ENCODE assay signal across 8 mouse cellular contexts in the genomic region with DNA sequence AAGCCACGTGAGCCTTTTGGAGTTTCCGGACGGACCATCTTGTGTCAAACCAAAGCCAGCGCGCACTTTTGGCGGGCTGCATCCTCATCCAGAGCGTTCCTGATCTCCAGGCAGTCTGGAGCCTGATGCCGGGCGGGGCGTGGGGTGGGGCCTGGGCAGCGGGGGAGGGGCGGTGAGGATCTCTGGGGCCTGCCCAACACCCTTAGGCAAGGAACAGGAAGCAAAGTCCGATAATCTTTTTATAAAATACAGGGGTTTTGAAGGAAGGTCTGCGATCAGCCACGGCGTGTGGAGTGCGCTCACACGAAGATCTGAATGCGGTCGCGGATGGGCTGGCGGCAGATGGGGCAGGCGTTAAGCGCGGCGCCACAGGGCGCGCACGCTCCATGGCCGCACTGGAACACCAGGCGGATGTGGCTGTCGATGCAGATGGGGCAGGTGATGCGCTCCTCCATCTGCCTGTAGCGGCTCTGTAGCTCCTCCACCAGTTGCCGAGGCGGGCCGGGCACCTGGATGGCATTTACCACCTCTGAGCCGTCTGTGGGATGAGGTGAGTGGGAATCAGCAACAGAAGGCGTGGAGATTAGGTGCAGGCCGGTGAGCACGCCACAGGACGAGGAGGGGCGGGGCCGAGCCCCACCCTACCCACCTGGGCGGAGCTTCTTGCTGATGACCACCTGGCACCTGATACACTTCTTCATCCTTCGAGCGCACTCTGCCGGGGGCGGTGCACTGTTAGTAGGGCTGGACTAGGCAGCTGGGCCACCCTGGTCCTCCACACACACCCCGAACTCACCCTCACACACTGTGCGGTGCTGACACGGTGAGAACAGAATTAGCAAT. TPM values are rescaled to one million over a fixed set of nuclear protein-coding genes. Genes with fewer than 3 reads are reported as not detected.
DNase-seq lines count a peak whose midpoint lies in the region; ATAC-seq and TF ChIP-seq lines count a peak whose summit lies in the region.

No protein-coding gene starts in this region.

- peak overlapping the region; percentile 93 for H3K4me2 ChIP-seq in limb, embryonic 13.5 days (replicated peaks)
- peak overlapping the region; percentile 72 for H3K4me2 ChIP-seq in midbrain, embryonic 11.5 days

- WGBS in limb, embryonic 13.5 days, result under 1% methylated on average over 52 of the region's 52 CpGs
- WGBS in midbrain, embryonic 11.5 days, result 1% methylated on average over 52 of the region's 52 CpGs
- 7% methylated on average over 52 of the region's 52 CpGs for WGBS in thymus, adult 2 months

- peak; percentile 41 for ATAC-seq in limb, embryonic 13.5 days (ENCODE audit: low FRiP score, low read depth)
- peak; percentile 47 for ATAC-seq in midbrain, embryonic 11.5 days (ENCODE audit: low FRiP score)

- peaks cover 68% of the 10 kb centered on the region for H3K36me3 ChIP-seq in E14TG2a.4 (ENCODE audit: insufficient read depth, low read length)
- H3K36me3 ChIP-seq in limb, embryonic 13.5 days, result peaks cover 67% of the 10 kb centered on the region
- peaks cover 10% of the 10 kb centered on the region for H3K36me3 ChIP-seq in midbrain, embryonic 11.5 days (ENCODE audit: control insufficient read depth, insufficient read depth, low read length)
- H3K36me3 ChIP-seq in thymus, adult 2 months (ENCODE audit: control insufficient read depth, insufficient read depth, low read length), result peaks cover 14% of the 10 kb centered on the region

- H3K4me1 ChIP-seq in E14TG2a.4 (replicated peaks; ENCODE audit: low read depth, low read length), result peaks cover 85% of the 10 kb centered on the region
- H3K4me1 ChIP-seq in limb, embryonic 13.5 days, result peaks cover 40% of the 10 kb centered on the region
- peaks cover 23% of the 10 kb centered on the region for H3K4me1 ChIP-seq in midbrain, embryonic 11.5 days (ENCODE audit: control insufficient read depth, insufficient read depth, low read length)
- H3K4me1 ChIP-seq in thymus, adult 2 months (replicated peaks; ENCODE audit: control insufficient read depth, insufficient read depth, low read length), result peaks cover 24% of the 10 kb centered on the region

- intact Hi-C loops in heart, postnatal 10 days (cut with DNase I), result no loop called here

- TF ChIP-seq CTCF in E14TG2a.4 (conservative IDR thresholded peaks at IDR 0.05; ENCODE audit: low read length), result no peak
- TF ChIP-seq CTCF in thymus, adult 2 months (IDR thresholded peaks at IDR 0.05; ENCODE audit: borderline replicate concordance, control insufficient read depth, extremely low read depth, insufficient read depth, low read length, poor library complexity), result 0 out of 2 replicates have a peak, but pooled peaks have one; percentile 18

- TF ChIP-seq POLR2A in thymus, adult 2 months (IDR thresholded peaks at IDR 0.05; ENCODE audit: control insufficient read depth, extremely low read depth, insufficient read depth, low read length, poor library complexity), result no peak

- peaks cover 27% of the 10 kb centered on the region for H3K27me3 ChIP-seq in E14TG2a.4 (ENCODE audit: insufficient read depth, low read length)
- H3K27me3 ChIP-seq in limb, embryonic 13.5 days, result peaks cover 63% of the 10 kb centered on the region
- H3K27me3 ChIP-seq in midbrain, embryonic 11.5 days (ENCODE audit: control insufficient read depth, insufficient read depth, low read length), result peaks cover 55% of the 10 kb centered on the region
- peaks cover 18% of the 10 kb centered on the region for H3K27me3 ChIP-seq in thymus, adult 2 months (ENCODE audit: control insufficient read depth, insufficient read depth, low read length)

- DNase-seq in 3T3-L1 (ENCODE audit: low read depth, low spot score), result peak; percentile 41
- DNase-seq in embryo, embryonic 10.5 days (ENCODE audit: low spot score), result peak; percentile 69
- DNase-seq in heart, postnatal 10 days, result peak; percentile 68 to 72
- DNase-seq in midbrain, embryonic 11.5 days (ENCODE audit: low spot score, missing footprints), result peak; percentile 93
- peak; percentile 55 for DNase-seq in thymus, adult 2 months
- no peak for DNase-seq in frontal cortex, postnatal 10 days (ENCODE audit: low spot score in 2 of 2)

- H3K27ac ChIP-seq in limb, embryonic 13.5 days, result no peak overlapping the region
- no peak overlapping the region for H3K27ac ChIP-seq in midbrain, embryonic 11.5 days (ENCODE audit: low read depth, low read length)
- no peak overlapping the region for H3K27ac ChIP-seq in thymus, adult 2 months (ENCODE audit: control insufficient read depth, insufficient read depth, low read length)

- peak overlapping the region; percentile 80 for H3K4me3 ChIP-seq in E14TG2a.4 (replicated peaks; ENCODE audit: low read length)
- H3K4me3 ChIP-seq in limb, embryonic 13.5 days, result peak overlapping the region; percentile 55
- H3K4me3 ChIP-seq in midbrain, embryonic 11.5 days (ENCODE audit: low read depth, low read length), result peak overlapping the region; percentile 34
- H3K4me3 ChIP-seq in thymus, adult 2 months (ENCODE audit: control insufficient read depth, insufficient read depth, low read length), result peak overlapping the region; percentile 34

- H3K9ac ChIP-seq in limb, embryonic 13.5 days, result peak overlapping the region; percentile 75
- peak overlapping the region; percentile 29; the same call in 1 of the 2 replicates for H3K9ac ChIP-seq in midbrain, embryonic 11.5 days (ENCODE audit: low read length)

- H3K9me3 ChIP-seq in E14TG2a.4 (ENCODE audit: low read length), result no peaks in the 10 kb centered on the region
- H3K9me3 ChIP-seq in limb, embryonic 13.5 days, result no peaks in the 10 kb centered on the region
- no peaks in the 10 kb centered on the region for H3K9me3 ChIP-seq in midbrain, embryonic 11.5 days (ENCODE audit: control insufficient read depth, low read length)

RNA-seq across cellular contexts. Expression of a gene that starts 1.5 kb away (rescaled TPM):
- 10 to 100 TPM; 24.9 to 25.9 TPM for total RNA-seq in heart, postnatal 10 days (2021)
- polyA plus RNA-seq in limb, embryonic 13.5 days (2015; fragmentation: Nextera tagmentation; extraction: Ambion mirVana), result 17.1 and 19.1 TPM in 2 replicates
- polyA plus RNA-seq in midbrain, embryonic 11.5 days (2014; fragmentation: Nextera tagmentation; extraction: Ambion mirVana), result 2.5 and 4.1 TPM in 2 replicates
- 17.0 and 17.8 TPM in 2 replicates for polyA plus RNA-seq in thymus, adult 2 months (2012; rRNA removed)

RNA-seq across cellular contexts. Expression of a gene that starts 9.5 kb away (rescaled TPM):
- total RNA-seq in heart, postnatal 10 days (2021), result not detected
- not detected in 2 replicates for polyA plus RNA-seq in limb, embryonic 13.5 days (2015; fragmentation: Nextera tagmentation; extraction: Ambion mirVana)
- polyA plus RNA-seq in midbrain, embryonic 11.5 days (2014; fragmentation: Nextera tagmentation; extraction: Ambion mirVana), result not detected in 2 replicates
- not detected in 2 replicates for polyA plus RNA-seq in thymus, adult 2 months (2012; rRNA removed)

RNA-seq across cellular contexts. Expression of a gene that starts 14.3 kb away (rescaled TPM):
- 10 to 100 TPM; 21.9 to 22.5 TPM for total RNA-seq in heart, postnatal 10 days (2021)
- 30.5 and 34.3 TPM in 2 replicates for polyA plus RNA-seq in limb, embryonic 13.5 days (2015; fragmentation: Nextera tagmentation; extraction: Ambion mirVana)
- polyA plus RNA-seq in midbrain, embryonic 11.5 days (2014; fragmentation: Nextera tagmentation; extraction: Ambion mirVana), result 11.8 and 12.8 TPM in 2 replicates
- 91.2 and 99.7 TPM in 2 replicates for polyA plus RNA-seq in thymus, adult 2 months (2012; rRNA removed)

RNA-seq across cellular contexts. Expression of a gene that starts 30.0 kb away (rescaled TPM):
- 10 to 100 TPM; 28.5 to 30.1 TPM for total RNA-seq in heart, postnatal 10 days (2021)
- polyA plus RNA-seq in limb, embryonic 13.5 days (2015; fragmentation: Nextera tagmentation; extraction: Ambion mirVana), result 70.3 and 71.2 TPM in 2 replicates
- 72.9 and 83.6 TPM in 2 replicates for polyA plus RNA-seq in midbrain, embryonic 11.5 days (2014; fragmentation: Nextera tagmentation; extraction: Ambion mirVana)
- 34.4 and 42.1 TPM in 2 replicates for polyA plus RNA-seq in thymus, adult 2 months (2012; rRNA removed)

RNA-seq across cellular contexts. Expression of a gene that starts 39.5 kb away (rescaled TPM):
- 1 to 10 TPM; 2.9 to 4.3 TPM for total RNA-seq in heart, postnatal 10 days (2021)
- polyA plus RNA-seq in limb, embryonic 13.5 days (2015; fragmentation: Nextera tagmentation; extraction: Ambion mirVana), result 8.4 and 10.2 TPM in 2 replicates
- 1.3 and 1.5 TPM in 2 replicates for polyA plus RNA-seq in midbrain, embryonic 11.5 days (2014; fragmentation: Nextera tagmentation; extraction: Ambion mirVana)
- 17.4 and 18.5 TPM in 2 replicates for polyA plus RNA-seq in thymus, adult 2 months (2012; rRNA removed)

Comparison
In these comparisons a context has a peak if more than half of its experiments do, and no peak if none do; other contexts are left out.
1. DNase-seq: peak in 3T3-L1 (single experiment), embryo, embryonic 10.5 days (single experiment), heart, postnatal 10 days (2 of 2), midbrain, embryonic 11.5 days (single experiment) and thymus, adult 2 months (single experiment); none in frontal cortex, postnatal 10 days (0 of 2).
2. Peak in every context shown above with its lines, with median percentiles within 50 percentile points of each other: H3K4me3 ChIP-seq.